Mouse (Mus musculus) lung, embryonic 14.5 days (tissue): ENCODE data around the gene Fam217a. TPM values are rescaled to one million over a fixed set of nuclear protein-coding genes. Genes with fewer than 3 reads are reported as not detected.
"Not testable (repeated sequence)": the region's sequence is repeated elsewhere in the genome, so short reads cannot be mapped to it uniquely, and the experiment has no call there.

ENCODE experiments used
- ATAC-seq: fragments of 200-750 bp; cut with Nextera tagmentation; 2 replicates; pipeline ENCODE4 v1.8.0; 2017; ENCODE audit warnings: mild to moderate bottlenecking, moderate TSS enrichment, moderate library complexity; ENCODE audit not compliant: insufficient read depth
- DNase-seq: peaks from one replicate; pipeline ENCODE4 v3.0.0-alpha.2; 2015
- H3K27ac ChIP-seq: fragments of 300-500 bp; sonication (generic); 2 replicates; pipeline ENCODE4 v1.5.1; 2014; ENCODE audit warnings: low read depth, mild to moderate bottlenecking, moderate library complexity
- H3K27me3 ChIP-seq: fragments of 300-500 bp; sonication (generic); 2 replicates; pipeline ENCODE4 v1.6.1; 2014; ENCODE audit warnings: low read length, control low read depth; ENCODE audit not compliant: insufficient read depth
- H3K36me3 ChIP-seq: fragments of 300-500 bp; sonication (generic); 2 replicates; pipeline ENCODE4 v1.6.1; 2014; ENCODE audit warnings: control low read depth; ENCODE audit not compliant: insufficient read depth
- H3K4me1 ChIP-seq: fragments of 300-500 bp; sonication (generic); 2 replicates; pipeline ENCODE4 v1.6.1; 2014; ENCODE audit warnings: antibody characterized with exemption, control low read depth; ENCODE audit not compliant: insufficient read depth
- H3K4me2 ChIP-seq: fragments of 300-500 bp; sonication (generic); 2 replicates; pipeline ENCODE4 v1.6.1; 2014; ENCODE audit warnings: mild to moderate bottlenecking
- H3K4me3 ChIP-seq: fragments of 300-500 bp; sonication (generic); 2 replicates; pipeline ENCODE4 v1.5.1; 2014; ENCODE audit warnings: low read depth, low read length
- H3K9ac ChIP-seq: fragments of 300-500 bp; sonication (generic); 2 replicates; pipeline ENCODE4 v1.6.1; 2014
- H3K9me3 ChIP-seq: fragments of 300-500 bp; sonication (generic); 2 replicates; pipeline ENCODE4 v1.6.1; 2016; ENCODE audit warnings: low read depth, low read length, control low read depth
- CTCF ChIP-seq: IDR thresholded peaks from 2 replicates; pipeline ENCODE4 v1.5.1; 2016; ENCODE audit warnings: antibody characterized with exemption, low read depth
- WGBS: fragments of 180-500 bp; shearing (Covaris S2); extraction: QIAGEN DNeasy Blood & Tissue Kit; methylation state at CpG from one replicate; pipeline ENCODE4 v1.1.7; 2014; 5-methylcytosine and 5-hydroxymethylcytosine counted together
- polyA plus RNA-seq: library from polyadenylated mRNA; unstranded; fragments of >200 nt; fragmentation: Nextera tagmentation; extraction: Ambion mirVana; gene quantifications from 2 replicates; pipeline ENCODE4 v1.2.1, GENCODE M21; 2014

The Fam217a gene
- polyA plus RNA-seq, 1 experiment from 2014 or later = 2.3 TPM

- TF ChIP-seq CTCF = no peak
- WGBS = 2% methylated on average over 32 of the region's 32 CpGs
- ATAC-seq = peak; percentile 88
- Histone ChIP-seq H3K9ac (peak within 1 kb of the TSS; percentile 58), H3K9me3 (no peaks in the 10 kb centered on the region), H3K4me1 (peaks cover 3% of the 10 kb centered on the region), H3K27ac (no peak within 1 kb of the TSS), H3K27me3 (peaks cover 7% of the 10 kb centered on the region; the same call in 1 of the 2 replicates), H3K4me3 (peak within 1 kb of the TSS; percentile 43), H3K4me2 (peak within 1 kb of the TSS; percentile 77), H3K36me3 (no peaks in the 10 kb centered on the region)
- DNase-seq = peak; percentile 73
These were observed 39.6 kb upstream of the Fam217a start, which contains the start of gene Eci3 for GRCm38 (mm10) chr13:34963511-34964397. TSS of gene Eci3 (minus strand) at chr13:34963810.

GRCm38 (mm10) chr13:34960996-34961770 lies 37.1 kb upstream of the Fam217a start:
- H3K9me3 ChIP-seq = no peaks in the 10 kb centered on the region
- no peak overlapping the region for H3K9ac ChIP-seq
- H3K27me3 ChIP-seq = peaks cover 7% of the 10 kb centered on the region; the same call in 1 of the 2 replicates
- H3K4me2 ChIP-seq = no peak overlapping the region
- no peak overlapping the region for H3K27ac ChIP-seq
- DNase-seq (no peak), ATAC-seq (no peak)
- no peak overlapping the region for H3K4me3 ChIP-seq
- TF ChIP-seq CTCF = no peak
- 75% methylated on average over 4 of the region's 4 CpGs for WGBS
- peaks cover 3% of the 10 kb centered on the region for H3K4me1 ChIP-seq
- no peaks in the 10 kb centered on the region for H3K36me3 ChIP-seq

- not testable (repeated sequence) for H3K4me1 ChIP-seq, H3K9ac ChIP-seq, H3K4me2 ChIP-seq, DNase-seq, H3K27ac ChIP-seq, H3K27me3 ChIP-seq, H3K36me3 ChIP-seq, H3K4me3 ChIP-seq, ATAC-seq, H3K9me3 ChIP-seq
- 83% methylated on average over 3 of the region's 3 CpGs for WGBS
These were observed 34.0 kb upstream of the Fam217a start for GRCm38 (mm10) chr13:34958158-34958557.

GRCm38 (mm10) chr13:34956901-34957300 lies 32.8 kb upstream of the Fam217a start:
- DNase-seq (no peak), ATAC-seq (no peak)
- no peak for TF ChIP-seq CTCF
- Histone ChIP-seq H3K4me2 (no peak overlapping the region), H3K9ac (no peak overlapping the region), H3K36me3 (no peaks in the 10 kb centered on the region), H3K4me1 (no peaks in the 10 kb centered on the region), H3K27ac (no peak overlapping the region), H3K27me3 (no peaks in the 10 kb centered on the region), H3K9me3 (no peaks in the 10 kb centered on the region), H3K4me3 (no peak overlapping the region)
- WGBS = 65% methylated on average over 4 of the region's 4 CpGs

- not testable (repeated sequence) for H3K9me3 ChIP-seq, DNase-seq, H3K4me3 ChIP-seq, H3K27ac ChIP-seq, H3K36me3 ChIP-seq, H3K9ac ChIP-seq, ATAC-seq, H3K4me1 ChIP-seq, H3K27me3 ChIP-seq, H3K4me2 ChIP-seq
- WGBS = 84% methylated on average over 2 of the region's 2 CpGs
These were observed 27.3 kb upstream of the Fam217a start for GRCm38 (mm10) chr13:34951437-34951836.

GRCm38 (mm10) chr13:34942370-34942769 lies 18.3 kb upstream of the Fam217a start:
- H3K4me2 ChIP-seq = no peak overlapping the region
- H3K9ac ChIP-seq = no peak overlapping the region
- H3K4me1 ChIP-seq = no peaks in the 10 kb centered on the region
- no peaks in the 10 kb centered on the region for H3K27me3 ChIP-seq
- no peak overlapping the region for H3K4me3 ChIP-seq
- no peak overlapping the region for H3K27ac ChIP-seq
- DNase-seq = no peak
- no peaks in the 10 kb centered on the region for H3K9me3 ChIP-seq
- TF ChIP-seq CTCF = no peak
- no peaks in the 10 kb centered on the region for H3K36me3 ChIP-seq
- ATAC-seq = no peak
